Mouse (Mus musculus) neutrophil, adult 83 days (primary cell): ENCODE data around the gene Cdk5r2. TPM values are rescaled to one million over a fixed set of nuclear protein-coding genes. Genes with fewer than 3 reads are reported as not detected.

Experiments used
- total RNA-seq, 2 experiments: library from RNA; stranded (reverse); gene quantifications; one replicate each; pipeline ENCODE4 v1.2.4; 2023

Gene Cdk5r2
- total RNA-seq, result not detected

DNA sequence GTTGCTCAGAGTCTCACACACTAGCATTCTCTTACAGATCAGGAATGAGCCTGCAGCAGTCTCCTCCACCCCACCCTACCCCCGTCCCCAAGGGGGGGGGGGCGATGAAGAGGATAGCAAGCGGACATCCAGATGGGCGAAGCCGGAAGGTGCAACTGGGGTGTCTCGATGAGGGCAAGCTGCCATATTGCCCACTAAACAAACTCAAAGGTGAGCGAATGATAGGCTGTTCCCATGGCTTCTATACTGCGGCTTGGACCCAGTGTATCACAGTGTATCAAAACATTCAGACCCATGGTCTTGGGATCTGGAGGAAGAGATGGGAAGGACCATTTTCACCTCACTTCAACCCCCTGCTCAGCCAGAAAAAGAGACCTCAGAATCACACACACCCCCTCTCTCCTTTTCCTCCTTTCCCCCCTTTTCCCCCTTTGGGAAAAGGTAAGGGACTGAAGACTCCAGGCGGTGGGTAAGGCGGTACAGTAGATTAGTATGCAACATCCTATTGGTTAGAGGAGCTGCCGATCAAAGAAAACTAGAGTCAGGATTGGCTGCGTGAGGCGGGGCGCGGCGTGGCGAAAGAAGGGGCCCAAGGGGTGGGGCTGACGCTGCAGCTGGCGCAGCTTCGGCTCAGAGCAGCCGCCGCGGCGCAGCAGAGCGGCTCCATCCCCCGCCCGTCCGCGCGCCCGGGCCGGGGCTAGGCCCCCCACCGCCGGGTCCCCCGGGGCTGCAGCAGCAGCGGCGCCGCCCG is at the start of gene Cdk5r2:
Gene Cdk5r2, plus strand, starts transcription at position 629 of the 751 bp plus-strand sequence.

GRCm38 (mm10) chr1:74885369-74886042 is 30.8 kb downstream of the Cdk5r2 start, which contains the start of gene Fev:
TSS of gene Fev (minus strand) at chr1:74885419.

GRCm38 (mm10) chr1:74893134-74893855 is 38.6 kb downstream of the Cdk5r2 start, which contains the start of gene Cryba2:
TSS of gene Cryba2 (minus strand) at chr1:74893143.

Other genes starting within 250 kb of the Cdk5r2 start
- gene Ttll4, start 193.2 kb upstream of the Cdk5r2 start, total RNA-seq, result 10 to 100 TPM; 15.2 to 20.1 TPM
- gene Cyp27a1, start 141.4 kb upstream of the Cdk5r2 start, total RNA-seq, result 10 to 100 TPM; 33.1 to 41.0 TPM
- not detected for gene Prkag3, start 105.7 kb upstream of the Cdk5r2 start, total RNA-seq
- gene Wnt6, start 83.0 kb upstream of the Cdk5r2 start, total RNA-seq, result 1 to 10 TPM; 1.7 to 1.8 TPM
- gene Wnt10a, start 63.4 kb upstream of the Cdk5r2 start, total RNA-seq, result not detected
- gene Fev, start 30.5 kb downstream of the Cdk5r2 start, total RNA-seq, result not detected
- not detected for gene Cryba2, start 38.2 kb downstream of the Cdk5r2 start, total RNA-seq
- not detected for gene Cfap65, start 80.7 kb downstream of the Cdk5r2 start, total RNA-seq
- gene Ihh, start 96.7 kb downstream of the Cdk5r2 start, total RNA-seq, result under 1 TPM; 0.31 to 0.57 TPM